In the genomic region with DNA sequence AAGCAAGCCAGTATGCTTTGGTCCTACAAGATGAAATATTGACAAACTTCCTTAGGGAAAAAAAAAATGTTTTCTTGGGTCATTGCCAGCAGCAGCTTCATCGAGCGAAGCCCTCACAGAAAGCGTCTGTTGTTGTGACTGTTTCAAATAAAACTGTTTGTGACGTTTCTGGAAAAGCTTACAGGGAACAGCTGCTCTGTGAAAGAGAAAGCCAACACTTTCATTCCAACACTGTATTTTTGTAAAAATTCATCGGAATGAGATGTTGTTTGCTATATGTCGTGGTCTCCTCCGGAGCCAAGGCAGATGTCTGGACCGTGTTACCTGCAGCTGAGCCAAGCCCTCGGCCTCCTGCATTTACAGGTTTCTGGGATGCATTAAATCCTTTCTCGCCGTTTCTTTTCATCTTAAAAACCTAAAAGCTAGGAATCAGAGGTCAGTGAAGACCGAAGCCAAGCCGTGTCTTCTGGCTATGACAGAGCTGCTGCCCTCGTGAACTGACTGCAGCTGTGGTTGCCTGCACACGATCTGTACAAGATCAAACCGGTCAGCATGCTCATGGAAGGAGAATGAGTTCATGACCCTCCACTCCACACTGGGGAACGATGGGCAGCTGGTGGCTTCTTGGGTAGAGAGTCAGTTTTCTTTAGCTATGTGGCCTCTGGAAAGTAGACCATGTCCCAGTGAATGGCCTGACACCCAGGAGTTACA, we compare ENCODE assay signal across 9 mouse cellular contexts. TPM values are rescaled to one million over a fixed set of nuclear protein-coding genes. Genes with fewer than 3 reads are reported as not detected.
DNase-seq lines count a peak whose midpoint lies in the region; ATAC-seq and TF ChIP-seq lines count a peak whose summit lies in the region.
"Had no signal": no experiment of that assay in that cellular context is flagged by ENCODE, and none has a peak within 500 bp of the region (broad histone marks: within the 10 kb centered on the region; RNA-seq: fewer than 3 reads in every experiment).

No protein-coding gene starts in this region.

- DNase-seq in embryonic facial prominence, embryonic 10.5 days (ENCODE audit: low spot score), result no peak
- peak; percentile 12 for DNase-seq in midbrain, postnatal 0 days (ENCODE audit: low spot score)
- peak; percentile 35 to 55 for DNase-seq in kidney, postnatal 36 days
- no peak for DNase-seq in cerebellum, postnatal 14 days
- DNase-seq in liver, postnatal 0 days, result no peak

- ATAC-seq in embryonic facial prominence, embryonic 12.5 days (ENCODE audit: insufficient number of reproducible peaks, insufficient read depth, low FRiP score, low TSS enrichment), result no peak
- ATAC-seq in midbrain, postnatal 0 days (ENCODE audit: low FRiP score), result no peak
- no peak for ATAC-seq in midbrain, embryonic 15.5 days (replicated peaks)
- ATAC-seq in stomach, embryonic 16.5 days (ENCODE audit: insufficient read depth, low FRiP score), result peak; percentile 74
- no peak for ATAC-seq in liver, postnatal 0 days

- no peaks in the 10 kb centered on the region for H3K4me1 ChIP-seq in embryonic facial prominence, embryonic 12.5 days
- H3K4me1 ChIP-seq in embryonic facial prominence, embryonic 10.5 days, result no peaks in the 10 kb centered on the region
- no peaks in the 10 kb centered on the region for H3K4me1 ChIP-seq in midbrain, postnatal 0 days (ENCODE audit: insufficient read depth, low read length)
- H3K4me1 ChIP-seq in midbrain, embryonic 15.5 days, result no peaks in the 10 kb centered on the region
- H3K4me1 ChIP-seq in stomach, embryonic 16.5 days (ENCODE audit: control insufficient read depth, insufficient read depth, low read length), result no peaks in the 10 kb centered on the region; the same call in 1 of the 2 replicates
- peaks cover 4% of the 10 kb centered on the region; the same call in 1 of the 2 replicates for H3K4me1 ChIP-seq in liver, postnatal 0 days (ENCODE audit: insufficient read depth)
- H3K4me1 ChIP-seq: liver, embryonic 15.5 days had no signal

- H3K4me3 ChIP-seq in embryonic facial prominence, embryonic 12.5 days, result no peak overlapping the region
- H3K4me3 ChIP-seq in embryonic facial prominence, embryonic 10.5 days, result no peak overlapping the region
- no peak overlapping the region for H3K4me3 ChIP-seq in midbrain, postnatal 0 days (ENCODE audit: low read depth, low read length)
- no peak overlapping the region for H3K4me3 ChIP-seq in midbrain, embryonic 15.5 days
- no peak overlapping the region for H3K4me3 ChIP-seq in stomach, embryonic 16.5 days (replicated peaks; ENCODE audit: low read length)
- no peak overlapping the region for H3K4me3 ChIP-seq in liver, postnatal 0 days (ENCODE audit: low read depth, low read length)
- H3K4me3 ChIP-seq: liver, embryonic 15.5 days had no signal

- H3K27ac ChIP-seq in embryonic facial prominence, embryonic 12.5 days, result 0 out of 2 replicates have a peak overlapping the region, but pooled peaks have one; percentile 47
- H3K27ac ChIP-seq in embryonic facial prominence, embryonic 10.5 days (replicated peaks), result no peak overlapping the region
- H3K27ac ChIP-seq in midbrain, postnatal 0 days (ENCODE audit: low read depth, low read length), result no peak overlapping the region
- H3K27ac ChIP-seq in midbrain, embryonic 15.5 days, result no peak overlapping the region
- H3K27ac ChIP-seq in stomach, embryonic 16.5 days (ENCODE audit: low read length), result peak overlapping the region; percentile 64
- no peak overlapping the region for H3K27ac ChIP-seq in liver, postnatal 0 days (ENCODE audit: low read depth)
- H3K27ac ChIP-seq: liver, embryonic 15.5 days had no signal

- H3K4me2 ChIP-seq in embryonic facial prominence, embryonic 12.5 days (replicated peaks), result no peak overlapping the region
- no peak overlapping the region for H3K4me2 ChIP-seq in midbrain, postnatal 0 days (ENCODE audit: low read depth, low read length, poor library complexity, severe bottlenecking)
- H3K4me2 ChIP-seq in midbrain, embryonic 15.5 days, result no peak overlapping the region
- H3K4me2 ChIP-seq in stomach, embryonic 16.5 days (ENCODE audit: low read depth, low read length), result no peak overlapping the region; the same call in 1 of the 2 replicates
- H3K4me2 ChIP-seq in liver, postnatal 0 days (ENCODE audit: low read depth, low read length), result no peak overlapping the region
- H3K4me2 ChIP-seq: liver, embryonic 15.5 days had no signal

- TF ChIP-seq EP300 in liver, postnatal 0 days (IDR thresholded peaks at IDR 0.05; ENCODE audit: low read depth), result no peak

- no peaks in the 10 kb centered on the region for H3K27me3 ChIP-seq in embryonic facial prominence, embryonic 12.5 days
- H3K27me3 ChIP-seq in embryonic facial prominence, embryonic 10.5 days (replicated peaks; ENCODE audit: low read depth, poor library complexity, severe bottlenecking), result no peaks in the 10 kb centered on the region
- no peaks in the 10 kb centered on the region for H3K27me3 ChIP-seq in midbrain, postnatal 0 days (ENCODE audit: insufficient read depth, low read length)
- H3K27me3 ChIP-seq in midbrain, embryonic 15.5 days (replicated peaks), result no peaks in the 10 kb centered on the region
- H3K27me3 ChIP-seq in stomach, embryonic 16.5 days (ENCODE audit: control insufficient read depth, insufficient read depth, low read length), result no peaks in the 10 kb centered on the region
- H3K27me3 ChIP-seq in liver, postnatal 0 days (ENCODE audit: insufficient read depth, low read length), result peaks cover 28% of the 10 kb centered on the region

- WGBS in embryonic facial prominence, embryonic 12.5 days, result 60% methylated on average over 17 of the region's 17 CpGs
- 86% methylated on average over 17 of the region's 17 CpGs for WGBS in embryonic facial prominence, embryonic 10.5 days
- WGBS in midbrain, postnatal 0 days, result 81% methylated on average over 17 of the region's 17 CpGs
- 84% methylated on average over 17 of the region's 17 CpGs for WGBS in midbrain, embryonic 15.5 days
- WGBS in stomach, embryonic 16.5 days, result 44% methylated on average over 17 of the region's 17 CpGs
- WGBS in liver, postnatal 0 days (ENCODE audit: insufficient replicate concordance), result 76% methylated on average over 17 of the region's 17 CpGs

- no peaks in the 10 kb centered on the region for H3K36me3 ChIP-seq in embryonic facial prominence, embryonic 12.5 days
- H3K36me3 ChIP-seq in embryonic facial prominence, embryonic 10.5 days (replicated peaks), result no peaks in the 10 kb centered on the region
- H3K36me3 ChIP-seq in midbrain, postnatal 0 days (ENCODE audit: insufficient read depth, low read length), result no peaks in the 10 kb centered on the region
- H3K36me3 ChIP-seq in midbrain, embryonic 15.5 days (replicated peaks), result no peaks in the 10 kb centered on the region
- no peaks in the 10 kb centered on the region for H3K36me3 ChIP-seq in stomach, embryonic 16.5 days (ENCODE audit: control insufficient read depth, insufficient read depth, low read length)
- no peaks in the 10 kb centered on the region for H3K36me3 ChIP-seq in liver, postnatal 0 days (replicated peaks; ENCODE audit: insufficient read depth, low read length)
- H3K36me3 ChIP-seq: liver, embryonic 15.5 days had no signal

- no peaks in the 10 kb centered on the region for H3K9me3 ChIP-seq in embryonic facial prominence, embryonic 12.5 days
- no peaks in the 10 kb centered on the region for H3K9me3 ChIP-seq in embryonic facial prominence, embryonic 10.5 days
- no peaks in the 10 kb centered on the region for H3K9me3 ChIP-seq in midbrain, postnatal 0 days (ENCODE audit: low read length)
- H3K9me3 ChIP-seq in midbrain, embryonic 15.5 days, result no peaks in the 10 kb centered on the region
- no peaks in the 10 kb centered on the region for H3K9me3 ChIP-seq in stomach, embryonic 16.5 days (replicated peaks; ENCODE audit: control insufficient read depth, low read length)
- no peaks in the 10 kb centered on the region for H3K9me3 ChIP-seq in liver, postnatal 0 days (ENCODE audit: low read length)
- H3K9me3 ChIP-seq: liver, embryonic 15.5 days had no signal

- H3K9ac ChIP-seq in embryonic facial prominence, embryonic 12.5 days, result no peak overlapping the region
- no peak overlapping the region for H3K9ac ChIP-seq in midbrain, postnatal 0 days (replicated peaks; ENCODE audit: low read length, poor library complexity, severe bottlenecking)
- no peak overlapping the region for H3K9ac ChIP-seq in midbrain, embryonic 15.5 days
- no peak overlapping the region for H3K9ac ChIP-seq in stomach, embryonic 16.5 days (ENCODE audit: low read length)
- H3K9ac ChIP-seq in liver, postnatal 0 days (replicated peaks), result no peak overlapping the region
- H3K9ac ChIP-seq: liver, embryonic 15.5 days had no signal

- TF ChIP-seq CTCF in midbrain, postnatal 0 days (IDR thresholded peaks at IDR 0.05), result no peak
- no peak for TF ChIP-seq CTCF in liver, postnatal 0 days (IDR thresholded peaks at IDR 0.05; ENCODE audit: low read depth)

RNA-seq across cellular contexts. Expression of a gene that starts 50.0 kb away (rescaled TPM):
- 246 and 252 TPM in 2 replicates for polyA plus RNA-seq in embryonic facial prominence, embryonic 12.5 days (2016; fragmentation: Nextera tagmentation; extraction: Ambion mirVana)
- 264 and 272 TPM in 2 replicates for polyA plus RNA-seq in embryonic facial prominence, embryonic 10.5 days (2016; fragmentation: Nextera tagmentation; extraction: Ambion mirVana)
- 267 and 406 TPM in 2 replicates for total RNA-seq in midbrain, postnatal 0 days (2014; rRNA removed)
- 215 and 217 TPM in 2 replicates for polyA plus RNA-seq in midbrain, postnatal 0 days (2015; fragmentation: Nextera tagmentation; extraction: Ambion mirVana)
- 196 and 201 TPM in 2 replicates for polyA plus RNA-seq in midbrain, embryonic 15.5 days (2015; fragmentation: Nextera tagmentation; extraction: Ambion mirVana)
- 180 TPM in 2 replicates for polyA plus RNA-seq in stomach, embryonic 16.5 days (2015; fragmentation: Nextera tagmentation; extraction: Ambion mirVana)
- 58.6 and 62.4 TPM in 2 replicates for polyA plus RNA-seq in liver, postnatal 0 days (2015; fragmentation: Nextera tagmentation; extraction: Ambion mirVana)

Comparison
In these comparisons a context has a peak if more than half of its experiments do, and no peak if none do; other contexts are left out.
1. H3K27ac ChIP-seq: peak in embryonic facial prominence, embryonic 12.5 days (single experiment) and stomach, embryonic 16.5 days (single experiment); none in embryonic facial prominence, embryonic 10.5 days (single experiment), midbrain, postnatal 0 days (single experiment), midbrain, embryonic 15.5 days (single experiment) and liver, postnatal 0 days (single experiment).
2. DNase-seq: peak in midbrain, postnatal 0 days (single experiment) and kidney, postnatal 36 days (2 of 2); none in embryonic facial prominence, embryonic 10.5 days (single experiment), cerebellum, postnatal 14 days (0 of 2) and liver, postnatal 0 days (single experiment).